Mouse (Mus musculus): ENCODE data around the gene Gpc5. TPM values are rescaled to one million over a fixed set of nuclear protein-coding genes. Genes with fewer than 3 reads are reported as not detected.

The Gpc5 gene
- polyA plus RNA-seq, 1 experiment from 2014 or later = 21.3 TPM

GRCm38 (mm10) chr14:115391831-115392230 is 299.8 kb downstream of the Gpc5 start:
- Histone ChIP-seq H3K9ac (replicated peaks) (no peak overlapping the region), H3K27ac (replicated peaks) (no peak overlapping the region), H3K36me3 (no peaks in the 10 kb centered on the region), H3K9me3 (replicated peaks) (no peaks in the 10 kb centered on the region), H3K4me3 (replicated peaks) (no peak overlapping the region), H3K27me3 (replicated peaks) (no peaks in the 10 kb centered on the region), H3K4me2 (no peak overlapping the region), H3K4me1 (no peaks in the 10 kb centered on the region)
- ATAC-seq (ENCODE audit: low FRiP score) = no peak
- 79% methylated on average over 3 of the region's 3 CpGs for WGBS

- Histone ChIP-seq H3K4me1 (no peaks in the 10 kb centered on the region), H3K9ac (replicated peaks) (no peak overlapping the region)
Measured at GRCm38 (mm10) chr14:115392894-115393524, 301.0 kb downstream of the Gpc5 start.

GRCm38 (mm10) chr14:115406596-115406995 is 314.6 kb downstream of the Gpc5 start:
- peak; percentile 53; the same call in 1 of the 2 replicates for ATAC-seq (ENCODE audit: low FRiP score)
- no peaks in the 10 kb centered on the region for H3K9me3 ChIP-seq (replicated peaks)

More at GRCm38 (mm10) chr14:115392894-115393524, 301.0 kb downstream of the Gpc5 start:
- peak; percentile 28; the same call in 1 of the 2 replicates for ATAC-seq (ENCODE audit: low FRiP score)
- H3K4me2 ChIP-seq = no peak overlapping the region
- no peak overlapping the region for H3K27ac ChIP-seq (replicated peaks)
- WGBS = 53% methylated on average over 14 of the region's 14 CpGs
- H3K27me3 ChIP-seq (replicated peaks) = no peaks in the 10 kb centered on the region
- no peaks in the 10 kb centered on the region for H3K9me3 ChIP-seq (replicated peaks)
- no peak overlapping the region for H3K4me3 ChIP-seq (replicated peaks)
- no peaks in the 10 kb centered on the region for H3K36me3 ChIP-seq

GRCm38 (mm10) chr14:115407309-115407930 is 315.4 kb downstream of the Gpc5 start:
- no peaks in the 10 kb centered on the region for H3K27me3 ChIP-seq (replicated peaks)
- H3K4me2 ChIP-seq = no peak overlapping the region
- no peaks in the 10 kb centered on the region for H3K4me1 ChIP-seq
- H3K27ac ChIP-seq (replicated peaks) = no peak overlapping the region
- no peaks in the 10 kb centered on the region for H3K9me3 ChIP-seq (replicated peaks)
- WGBS = 60% methylated on average over 2 of the region's 2 CpGs
- H3K4me3 ChIP-seq (replicated peaks) = no peak overlapping the region
- ATAC-seq (ENCODE audit: low FRiP score) = no peak
- H3K36me3 ChIP-seq = no peaks in the 10 kb centered on the region
- no peak overlapping the region for H3K9ac ChIP-seq (replicated peaks)

More at GRCm38 (mm10) chr14:115406596-115406995, 314.6 kb downstream of the Gpc5 start:
- H3K4me2 ChIP-seq = no peak overlapping the region
- no peak overlapping the region for H3K9ac ChIP-seq (replicated peaks)
- no peaks in the 10 kb centered on the region for H3K4me1 ChIP-seq
- H3K27ac ChIP-seq (replicated peaks) = no peak overlapping the region
- no peaks in the 10 kb centered on the region for H3K27me3 ChIP-seq (replicated peaks)
- WGBS = 32% methylated on average over 5 of the region's 5 CpGs
- no peaks in the 10 kb centered on the region for H3K36me3 ChIP-seq
- no peak overlapping the region for H3K4me3 ChIP-seq (replicated peaks)

GRCm38 (mm10) chr14:115410881-115411280 is 318.9 kb downstream of the Gpc5 start:
- WGBS = 92% methylated on average over 1 of the region's 1 CpGs
- ATAC-seq (ENCODE audit: low FRiP score) = no peak
- Histone ChIP-seq H3K36me3 (no peaks in the 10 kb centered on the region), H3K9me3 (replicated peaks) (no peaks in the 10 kb centered on the region), H3K27ac (replicated peaks) (no peak overlapping the region), H3K27me3 (replicated peaks) (no peaks in the 10 kb centered on the region), H3K4me2 (no peak overlapping the region), H3K4me1 (no peaks in the 10 kb centered on the region), H3K9ac (replicated peaks) (no peak overlapping the region), H3K4me3 (replicated peaks) (no peak overlapping the region)

GRCm38 (mm10) chr14:115411513-115412174 is 319.6 kb downstream of the Gpc5 start:
- Histone ChIP-seq H3K4me1 (no peaks in the 10 kb centered on the region), H3K27me3 (replicated peaks) (no peaks in the 10 kb centered on the region), H3K9me3 (replicated peaks) (no peaks in the 10 kb centered on the region), H3K9ac (replicated peaks) (no peak overlapping the region), H3K4me3 (replicated peaks) (no peak overlapping the region), H3K36me3 (no peaks in the 10 kb centered on the region), H3K4me2 (no peak overlapping the region), H3K27ac (replicated peaks) (no peak overlapping the region)
- no peak for ATAC-seq (ENCODE audit: low FRiP score)
- 44% methylated on average over 6 of the region's 6 CpGs for WGBS

GRCm38 (mm10) chr14:115412821-115413220 is 320.8 kb downstream of the Gpc5 start:
- Histone ChIP-seq H3K36me3 (no peaks in the 10 kb centered on the region), H3K4me3 (replicated peaks) (no peak overlapping the region), H3K27me3 (replicated peaks) (no peaks in the 10 kb centered on the region), H3K4me2 (no peak overlapping the region), H3K9ac (replicated peaks) (no peak overlapping the region), H3K4me1 (no peaks in the 10 kb centered on the region), H3K27ac (replicated peaks) (no peak overlapping the region), H3K9me3 (replicated peaks) (no peaks in the 10 kb centered on the region)
- WGBS = 79% methylated on average over 3 of the region's 3 CpGs
- ATAC-seq (ENCODE audit: low FRiP score) = no peak

GRCm38 (mm10) chr14:115413429-115413828 is 321.4 kb downstream of the Gpc5 start:
- Histone ChIP-seq H3K27ac (replicated peaks) (no peak overlapping the region), H3K4me2 (no peak overlapping the region), H3K36me3 (no peaks in the 10 kb centered on the region), H3K9ac (replicated peaks) (no peak overlapping the region), H3K27me3 (replicated peaks) (no peaks in the 10 kb centered on the region), H3K4me3 (replicated peaks) (no peak overlapping the region), H3K9me3 (replicated peaks) (no peaks in the 10 kb centered on the region), H3K4me1 (no peaks in the 10 kb centered on the region)
- WGBS = 64% methylated on average over 1 of the region's 1 CpGs
- ATAC-seq (ENCODE audit: low FRiP score) = no peak

- 48% methylated on average over 5 of the region's 5 CpGs for WGBS
- Histone ChIP-seq H3K4me2 (no peak overlapping the region), H3K36me3 (no peaks in the 10 kb centered on the region), H3K9ac (replicated peaks) (no peak overlapping the region), H3K4me3 (replicated peaks) (no peak overlapping the region), H3K27me3 (replicated peaks) (no peaks in the 10 kb centered on the region), H3K4me1 (no peaks in the 10 kb centered on the region), H3K27ac (replicated peaks) (no peak overlapping the region), H3K9me3 (replicated peaks) (no peaks in the 10 kb centered on the region)
- no peak for ATAC-seq (ENCODE audit: low FRiP score)
Measured at GRCm38 (mm10) chr14:115414545-115414944, 322.5 kb downstream of the Gpc5 start.

GRCm38 (mm10) chr14:115431967-115432366 is 340.0 kb downstream of the Gpc5 start:
- Histone ChIP-seq H3K4me3 (replicated peaks) (no peak overlapping the region), H3K4me1 (peaks cover 3% of the 10 kb centered on the region; the same call in 1 of the 2 replicates), H3K27ac (replicated peaks) (no peak overlapping the region), H3K9ac (replicated peaks) (no peak overlapping the region), H3K36me3 (no peaks in the 10 kb centered on the region), H3K27me3 (replicated peaks) (no peaks in the 10 kb centered on the region), H3K9me3 (replicated peaks) (no peaks in the 10 kb centered on the region), H3K4me2 (no peak overlapping the region)
- WGBS = 29% methylated on average over 3 of the region's 3 CpGs
- ATAC-seq (ENCODE audit: low FRiP score) = no peak

- peaks cover 3% of the 10 kb centered on the region; the same call in 1 of the 2 replicates for H3K4me1 ChIP-seq
- 37% methylated on average over 3 of the region's 3 CpGs for WGBS
- ATAC-seq (ENCODE audit: low FRiP score) = no peak
Measured at GRCm38 (mm10) chr14:115432368-115432767, 340.4 kb downstream of the Gpc5 start.

GRCm38 (mm10) chr14:115436617-115437016 is 344.6 kb downstream of the Gpc5 start:
- Histone ChIP-seq H3K27ac (replicated peaks) (no peak overlapping the region), H3K4me1 (peaks cover 3% of the 10 kb centered on the region; the same call in 1 of the 2 replicates), H3K4me2 (no peak overlapping the region), H3K4me3 (replicated peaks) (no peak overlapping the region), H3K9me3 (replicated peaks) (no peaks in the 10 kb centered on the region), H3K27me3 (replicated peaks) (no peaks in the 10 kb centered on the region), H3K9ac (replicated peaks) (no peak overlapping the region), H3K36me3 (no peaks in the 10 kb centered on the region)
- 54% methylated on average over 2 of the region's 2 CpGs for WGBS
- no peak for ATAC-seq (ENCODE audit: low FRiP score)

More at GRCm38 (mm10) chr14:115432368-115432767, 340.4 kb downstream of the Gpc5 start:
- H3K4me2 ChIP-seq = no peak overlapping the region
- no peak overlapping the region for H3K9ac ChIP-seq (replicated peaks)
- no peak overlapping the region for H3K4me3 ChIP-seq (replicated peaks)
- H3K27me3 ChIP-seq (replicated peaks) = no peaks in the 10 kb centered on the region
- no peaks in the 10 kb centered on the region for H3K9me3 ChIP-seq (replicated peaks)
- H3K36me3 ChIP-seq = no peaks in the 10 kb centered on the region
- H3K27ac ChIP-seq (replicated peaks) = no peak overlapping the region
